Mouse (Mus musculus) forebrain, embryonic 14.5 days (tissue): ENCODE results near the gene Zbtb20. TPM values are rescaled to one million over a fixed set of nuclear protein-coding genes. Genes with fewer than 3 reads are reported as not detected.

ENCODE experiments used
- ATAC-seq: fragments of 200-750 bp; cut with Nextera tagmentation; 2 replicates; pipeline ENCODE4 v1.8.0; 2017; ENCODE audit warnings: mild to moderate bottlenecking, moderate library complexity
- DNase-seq: peaks from one replicate; pipeline ENCODE4 v3.0.0-alpha.2; 2015; ENCODE audit warnings: low spot score
- H3K27ac ChIP-seq: fragments of 300-500 bp; sonication (generic); 2 replicates; pipeline ENCODE4 v1.5.1; 2014; ENCODE audit warnings: low read depth, mild to moderate bottlenecking, control low read depth, low read length, moderate library complexity
- H3K27me3 ChIP-seq: fragments of 300-500 bp; sonication (generic); replicated peaks from 2 replicates; pipeline ENCODE4 v1.6.1; 2014; ENCODE audit warnings: low read length, control low read depth, mixed read lengths; ENCODE audit not compliant: control insufficient read depth, insufficient read depth
- H3K36me3 ChIP-seq: fragments of 300-500 bp; sonication (generic); 2 replicates; pipeline ENCODE4 v1.6.1; 2014; ENCODE audit warnings: low read length, control low read depth; ENCODE audit not compliant: control insufficient read depth, insufficient read depth
- H3K4me1 ChIP-seq: fragments of 300-500 bp; sonication (generic); 2 replicates; pipeline ENCODE4 v1.6.1; 2014; ENCODE audit warnings: antibody characterized with exemption, low read length, control low read depth; ENCODE audit not compliant: control insufficient read depth, insufficient read depth
- H3K4me2 ChIP-seq: fragments of 300-500 bp; sonication (generic); 2 replicates; pipeline ENCODE4 v1.6.1; 2014; ENCODE audit warnings: mild to moderate bottlenecking, control low read depth, low read length
- H3K4me3 ChIP-seq: fragments of 300-500 bp; sonication (generic); 2 replicates; pipeline ENCODE4 v1.5.1; 2014; ENCODE audit warnings: low read depth, low read length, control low read depth
- H3K9ac ChIP-seq: fragments of 300-500 bp; sonication (generic); 2 replicates; pipeline ENCODE4 v1.6.1; 2014; ENCODE audit warnings: mild to moderate bottlenecking, low read length, control low read depth, moderate library complexity
- H3K9me3 ChIP-seq: fragments of 300-500 bp; sonication (generic); replicated peaks from 2 replicates; pipeline ENCODE4 v1.6.1; 2016; ENCODE audit warnings: low read length, control low read depth, mixed read lengths; ENCODE audit not compliant: control insufficient read depth
- WGBS: fragments of 180-500 bp; shearing (Covaris S2); extraction: QIAGEN DNeasy Blood & Tissue Kit; methylation state at CpG from one replicate; pipeline ENCODE4 v1.1.7; 2014; 5-methylcytosine and 5-hydroxymethylcytosine counted together
- polyA plus RNA-seq: library from polyadenylated mRNA; unstranded; fragments of >200 nt; fragmentation: Nextera tagmentation; extraction: Ambion mirVana; gene quantifications from 2 replicates; pipeline ENCODE4 v1.2.1, GENCODE M21; 2014

Zbtb20 gene
- polyA plus RNA-seq, 1 experiment from 2014 or later = 41.0 TPM

- no peak for ATAC-seq
- WGBS = 90% methylated on average over 9 of the region's 9 CpGs
- H3K9ac ChIP-seq = no peak overlapping the region
These were observed 619.6 kb downstream of the Zbtb20 start for GRCm38 (mm10) chr16:43495175-43495818.

GRCm38 (mm10) chr16:43497093-43497492, 621.4 kb downstream of the Zbtb20 start:
- Histone ChIP-seq H3K36me3 (no peaks in the 10 kb centered on the region), H3K9ac (no peak overlapping the region), H3K27ac (no peak overlapping the region), H3K9me3 (no peaks in the 10 kb centered on the region), H3K27me3 (no peaks in the 10 kb centered on the region), H3K4me2 (no peak overlapping the region), H3K4me3 (no peak overlapping the region), H3K4me1 (peaks cover 3% of the 10 kb centered on the region)
- DNase-seq (no peak), ATAC-seq (no peak)
- WGBS = 77% methylated on average over 2 of the region's 2 CpGs

More at GRCm38 (mm10) chr16:43495175-43495818, 619.6 kb downstream of the Zbtb20 start:
- Histone ChIP-seq H3K27ac (no peak overlapping the region), H3K4me2 (no peak overlapping the region), H3K9me3 (no peaks in the 10 kb centered on the region), H3K4me3 (no peak overlapping the region), H3K27me3 (no peaks in the 10 kb centered on the region), H3K36me3 (no peaks in the 10 kb centered on the region), H3K4me1 (no peaks in the 10 kb centered on the region)
- no peak for DNase-seq

GRCm38 (mm10) chr16:43500132-43500853, 624.6 kb downstream of the Zbtb20 start:
- Histone ChIP-seq H3K4me3 (no peak overlapping the region), H3K27me3 (no peaks in the 10 kb centered on the region), H3K27ac (no peak overlapping the region), H3K9me3 (no peaks in the 10 kb centered on the region), H3K4me2 (no peak overlapping the region), H3K4me1 (peaks cover 11% of the 10 kb centered on the region), H3K36me3 (no peaks in the 10 kb centered on the region), H3K9ac (no peak overlapping the region)
- 71% methylated on average over 8 of the region's 8 CpGs for WGBS
- no peak for ATAC-seq
- DNase-seq = peak; percentile 13

GRCm38 (mm10) chr16:43501284-43501683, 625.6 kb downstream of the Zbtb20 start:
- Histone ChIP-seq H3K27me3 (no peaks in the 10 kb centered on the region), H3K4me1 (peaks cover 15% of the 10 kb centered on the region), H3K4me2 (no peak overlapping the region), H3K36me3 (no peaks in the 10 kb centered on the region), H3K4me3 (no peak overlapping the region), H3K9me3 (no peaks in the 10 kb centered on the region), H3K27ac (no peak overlapping the region), H3K9ac (no peak overlapping the region)
- DNase-seq = no peak
- 26% methylated on average over 4 of the region's 4 CpGs for WGBS
- ATAC-seq = no peak

- Histone ChIP-seq H3K27ac (peak overlapping the region; percentile 97), H3K4me3 (peak overlapping the region; percentile 52), H3K9ac (peak overlapping the region; percentile 89), H3K27me3 (no peaks in the 10 kb centered on the region), H3K4me1 (peaks cover 15% of the 10 kb centered on the region), H3K4me2 (peak overlapping the region; percentile 79), H3K36me3 (no peaks in the 10 kb centered on the region), H3K9me3 (no peaks in the 10 kb centered on the region)
- ATAC-seq = no peak
- DNase-seq = no peak
- 11% methylated on average over 12 of the region's 12 CpGs for WGBS
These were observed 626.8 kb downstream of the Zbtb20 start for GRCm38 (mm10) chr16:43502339-43503009.

- peak overlapping the region; percentile 89 for H3K9ac ChIP-seq
- DNase-seq (peak; percentile 88), ATAC-seq (peak; percentile 75)
- H3K27ac ChIP-seq = peak overlapping the region; percentile 97
- H3K9me3 ChIP-seq = no peaks in the 10 kb centered on the region
- H3K4me1 ChIP-seq = peaks cover 20% of the 10 kb centered on the region
- WGBS = 1% methylated on average over 13 of the region's 13 CpGs
- peak overlapping the region; percentile 52 for H3K4me3 ChIP-seq
- H3K36me3 ChIP-seq = no peaks in the 10 kb centered on the region
- H3K27me3 ChIP-seq = no peaks in the 10 kb centered on the region
- H3K4me2 ChIP-seq = peak overlapping the region; percentile 79
These were observed 627.4 kb downstream of the Zbtb20 start for GRCm38 (mm10) chr16:43503010-43503635.

GRCm38 (mm10) chr16:43503636-43504010, 627.9 kb downstream of the Zbtb20 start:
- DNase-seq = peak; percentile 66
- ATAC-seq = peak; percentile 57

GRCm38 (mm10) chr16:43504151-43504550, 628.5 kb downstream of the Zbtb20 start:
- Histone ChIP-seq H3K4me2 (peak overlapping the region; percentile 79), H3K4me1 (peaks cover 21% of the 10 kb centered on the region), H3K27ac (peak overlapping the region; percentile 97), H3K9me3 (no peaks in the 10 kb centered on the region), H3K36me3 (no peaks in the 10 kb centered on the region), H3K4me3 (peak overlapping the region; percentile 52), H3K27me3 (no peaks in the 10 kb centered on the region), H3K9ac (peak overlapping the region; percentile 89)
- peak; percentile 51 for ATAC-seq
- WGBS = 0% methylated on average over 3 of the region's 3 CpGs
- DNase-seq = peak; percentile 97

More at GRCm38 (mm10) chr16:43503636-43504010, 627.9 kb downstream of the Zbtb20 start:
- Histone ChIP-seq H3K27ac (peak overlapping the region; percentile 97), H3K4me2 (peak overlapping the region; percentile 79), H3K9me3 (no peaks in the 10 kb centered on the region), H3K27me3 (no peaks in the 10 kb centered on the region), H3K9ac (peak overlapping the region; percentile 89), H3K4me3 (peak overlapping the region; percentile 52), H3K4me1 (peaks cover 21% of the 10 kb centered on the region), H3K36me3 (no peaks in the 10 kb centered on the region)
- 0% methylated on average over 5 of the region's 5 CpGs for WGBS
